Mouse (Mus musculus): ENCODE data around the gene Ip6k2. TPM values are rescaled to one million over a fixed set of nuclear protein-coding genes. Genes with fewer than 3 reads are reported as not detected.

Gene Ip6k2
- total and polyA plus RNA-seq, 3 experiments = 23.6 to 28.4 (median 27.2) TPM

DNA sequence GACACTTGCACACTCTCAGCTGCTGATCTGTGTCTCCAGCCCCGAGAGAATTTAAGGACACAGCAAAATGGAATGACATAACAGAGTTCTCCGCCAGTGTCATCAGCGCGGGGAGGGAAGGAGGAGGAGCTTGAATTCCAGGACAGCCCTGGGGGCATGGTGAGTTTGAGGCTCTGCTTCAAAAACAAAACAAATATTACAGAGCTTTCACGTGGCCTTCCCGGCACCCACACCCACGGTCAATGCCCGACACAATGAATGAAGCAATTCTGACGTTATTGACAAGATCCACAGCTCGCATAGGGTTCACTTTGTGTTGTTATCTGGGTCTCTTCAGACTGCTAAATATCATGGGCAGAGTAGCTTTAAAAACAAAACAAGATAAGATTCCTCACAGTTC, 18.6 kb upstream of the Ip6k2 start:
- Histone ChIP-seq H3K4me3 (replicated peaks in 1 of 3; ENCODE audit: low read depth in 2 of 3, low read length in 2 of 3, poor library complexity in 1 of 3) (no peak overlapping the region), H3K4me1 (ENCODE audit: control insufficient read depth in 1 of 2, insufficient read depth in 2 of 2) (peaks cover 3 to 13% of the 10 kb centered on the region in 2 experiments; a peak in 3 of 4 replicates), H3K9ac (ENCODE audit: insufficient read depth, low read depth) (no peak overlapping the region), H3K4me2 (ENCODE audit: insufficient read depth, low read depth, poor library complexity, severe bottlenecking) (no peak overlapping the region), H3K9me3 (replicated peaks; ENCODE audit: low read length) (peaks cover 2% of the 10 kb centered on the region), H3K27ac (ENCODE audit: insufficient read depth, low read depth) (no peak overlapping the region), H3K79me2 (replicated peaks; ENCODE audit: control insufficient read depth, extremely low read depth, insufficient read depth, poor library complexity, severe bottlenecking) (no peaks in the 10 kb centered on the region; the same call in 1 of the 2 replicates), H3K27me3 (replicated peaks) (no peaks in the 10 kb centered on the region), H3K36me3 (replicated peaks in 1 of 2; ENCODE audit: control insufficient read depth in 1 of 2, insufficient read depth in 1 of 2, low read length in 1 of 2) (no peaks in the 10 kb centered on the region)
- in situ Hi-C loops (cut with MboI; ENCODE audit: low pct_ligation_motif_present, low pct_unique_long_range_greater_than_20kb, low sequenced_read_pairs) = no loop called here
- DNase-seq (ENCODE audit: extremely low read depth) = no peak
- TF ChIP-seq TCF12 (IDR thresholded peaks at IDR 0.05; ENCODE audit: low read depth, low read length) = no peak
- no peak for TF ChIP-seq JUND (conservative IDR thresholded peaks at IDR 0.05; ENCODE audit: low read depth, low read length)
- TF ChIP-seq USF1 (IDR thresholded peaks at IDR 0.05; ENCODE audit: low read depth, low read length) = no peak
- TF ChIP-seq E2F4 (IDR thresholded peaks at IDR 0.05; ENCODE audit: insufficient replicate concordance, low read depth, low read length) = no peak
- no peak for TF ChIP-seq ETS1 (conservative IDR thresholded peaks at IDR 0.05; ENCODE audit: low read depth, low read length)
- no peak for TF ChIP-seq IRF4 (IDR thresholded peaks at IDR 0.05; ENCODE audit: low read depth, low read length)
- dilution Hi-C loops (cut with MboI; ENCODE audit: extremely low pct_ligation_motif_present, extremely low pct_unique_long_range_greater_than_20kb, low sequenced_read_pairs) = no loop called here

DNA sequence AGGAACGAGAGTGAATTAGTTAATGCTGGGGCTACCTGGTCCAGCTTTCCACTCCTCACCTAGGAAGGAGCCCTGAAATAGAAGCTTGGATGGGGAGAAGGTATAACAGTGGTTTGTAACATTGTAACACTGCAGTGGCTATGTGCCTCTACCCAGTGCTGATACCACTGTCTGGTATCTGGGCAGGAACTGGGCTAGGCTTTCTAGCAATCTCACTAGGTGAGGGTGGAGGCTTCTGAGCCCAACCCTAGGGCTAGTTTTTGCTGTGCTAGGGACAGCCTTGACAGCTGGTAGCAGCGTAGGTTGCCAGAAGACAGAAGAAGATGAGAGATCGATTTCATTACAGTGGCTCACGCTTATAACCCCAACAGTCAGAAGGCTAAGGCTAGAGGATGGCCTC, 7.0 kb upstream of the Ip6k2 start:
- no peaks in the 10 kb centered on the region for H3K79me2 ChIP-seq (replicated peaks; ENCODE audit: control insufficient read depth, extremely low read depth, insufficient read depth, poor library complexity, severe bottlenecking)
- TF ChIP-seq JUN (IDR thresholded peaks at IDR 0.05; ENCODE audit: insufficient read depth, low read depth, low read length) = no peak
- TF ChIP-seq EP300 (IDR thresholded peaks at IDR 0.05; ENCODE audit: low read length) = no peak
- no peak for TF ChIP-seq ZNF384 (IDR thresholded peaks at IDR 0.05; ENCODE audit: low read depth, low read length)
- TF ChIP-seq ELF1 (IDR thresholded peaks at IDR 0.05; ENCODE audit: low read depth, low read length) = no peak
- TF ChIP-seq PAX5 (IDR thresholded peaks at IDR 0.05; ENCODE audit: low read length) = no peak
- no peak for TF ChIP-seq MAZ (IDR thresholded peaks at IDR 0.05; ENCODE audit: low read depth, low read length)
- TF ChIP-seq KAT2A (IDR thresholded peaks at IDR 0.05; ENCODE audit: insufficient replicate concordance, low read length) = no peak
- no peak for TF ChIP-seq USF1 (IDR thresholded peaks at IDR 0.05; ENCODE audit: low read depth, low read length)
- no peak for TF ChIP-seq ETS1 (conservative IDR thresholded peaks at IDR 0.05; ENCODE audit: low read depth, low read length)
- no peak for TF ChIP-seq GABPA (IDR thresholded peaks at IDR 0.05; ENCODE audit: insufficient replicate concordance, low read depth, low read length)
- no peak for TF ChIP-seq CHD1 (IDR thresholded peaks at IDR 0.05; ENCODE audit: low read depth, low read length)
- H3K4me1 ChIP-seq (ENCODE audit: control insufficient read depth in 1 of 2, insufficient read depth in 2 of 2) = peaks cover 0 to 3% of the 10 kb centered on the region in 2 experiments; a peak in 1 of 4 replicates
- dilution Hi-C loops (cut with MboI; ENCODE audit: extremely low pct_ligation_motif_present, extremely low pct_unique_long_range_greater_than_20kb, low sequenced_read_pairs) = no loop called here
- DNase-seq (ENCODE audit: extremely low read depth) = no peak
- no peak overlapping the region for H3K9ac ChIP-seq (ENCODE audit: insufficient read depth, low read depth)
- H3K4me2 ChIP-seq (ENCODE audit: insufficient read depth, low read depth, poor library complexity, severe bottlenecking) = no peak overlapping the region
- no peak overlapping the region for H3K4me3 ChIP-seq (replicated peaks in 1 of 3; ENCODE audit: low read depth in 2 of 3, low read length in 2 of 3, poor library complexity in 1 of 3)
- no peak overlapping the region for H3K27ac ChIP-seq (ENCODE audit: insufficient read depth, low read depth)
- in situ Hi-C loops (cut with MboI; ENCODE audit: low pct_ligation_motif_present, low pct_unique_long_range_greater_than_20kb, low sequenced_read_pairs) = no loop called here
- H3K9me3 ChIP-seq (replicated peaks; ENCODE audit: low read length) = peaks cover 4% of the 10 kb centered on the region
- H3K36me3 ChIP-seq (replicated peaks in 1 of 2; ENCODE audit: control insufficient read depth in 1 of 2, insufficient read depth in 1 of 2, low read length in 1 of 2) = no peaks in the 10 kb centered on the region
- peaks cover 2% of the 10 kb centered on the region for H3K27me3 ChIP-seq (replicated peaks)
